ENCODE assay signal across 1 mouse cellular context in the genomic region with DNA sequence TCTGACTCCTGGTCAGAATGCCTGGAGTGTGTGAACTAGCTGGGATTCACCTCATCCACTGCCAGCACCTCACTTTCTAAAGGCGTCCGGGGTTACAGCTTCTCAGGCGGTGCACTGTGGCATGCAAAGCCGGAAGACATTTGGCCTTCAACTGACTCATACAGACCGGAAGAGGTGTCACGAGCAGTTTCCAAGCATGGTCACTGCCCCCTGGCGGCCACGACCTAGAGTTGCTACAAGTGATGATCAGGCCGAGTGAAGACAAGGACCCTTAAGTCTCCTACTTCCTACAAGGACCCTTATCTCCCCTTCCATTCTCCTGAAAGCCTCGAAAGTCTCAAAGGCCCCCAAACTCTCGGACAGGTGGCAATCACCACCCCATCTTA.
TF ChIP-seq lines count a peak whose summit lies in the region.

No protein-coding gene starts in this region.

TF ChIP-seq in MEL, 35 proteins besides CTCF, POLR2A, EP300 and RAD21 (continued from another document):
- TF ChIP-seq GATA1 (IDR thresholded peaks at IDR 0.05; ENCODE audit: low read depth, low read length): peak; percentile 52; the same call in 1 of the 2 replicates
- TF ChIP-seq POLR2AphosphoS2 (IDR thresholded peaks at IDR 0.05; ENCODE audit: low read length): no peak
- peak; percentile 83; the same call in 1 of the 2 replicates for TF ChIP-seq SIN3A (IDR thresholded peaks at IDR 0.05; ENCODE audit: low read length)
- no peak; the same call in 1 of the 2 replicates for TF ChIP-seq KAT2A (conservative IDR thresholded peaks at IDR 0.05; ENCODE audit: low read depth, low read length)
- peak; percentile 81 for TF ChIP-seq TBP (IDR thresholded peaks at IDR 0.05; ENCODE audit: low read depth, low read length)
- TF ChIP-seq POLR2AphosphoS5 (IDR thresholded peaks at IDR 0.05; ENCODE audit: borderline replicate concordance, low read depth, low read length): no peak
- no peak for TF ChIP-seq CHD2 (IDR thresholded peaks at IDR 0.05; ENCODE audit: low read length)
- no peak for TF ChIP-seq MYB (IDR thresholded peaks at IDR 0.05; ENCODE audit: low read depth, low read length)
- peak; percentile 73; the same call in 1 of the 2 replicates for TF ChIP-seq MAX (IDR thresholded peaks at IDR 0.05; ENCODE audit: low read length)
- TF ChIP-seq MYC (IDR thresholded peaks at IDR 0.05; ENCODE audit: low read depth, low read length): peak; percentile 94
- TF ChIP-seq BHLHE40 (IDR thresholded peaks at IDR 0.05; ENCODE audit: borderline replicate concordance, low read depth, low read length): peak; percentile 75; the same call in 1 of the 2 replicates
- TF ChIP-seq NELFE (IDR thresholded peaks at IDR 0.05; ENCODE audit: low read depth, low read length): peak; percentile 82
- TF ChIP-seq ZNF384 (IDR thresholded peaks at IDR 0.05; ENCODE audit: low read depth, low read length): no peak
- TF ChIP-seq JUND (IDR thresholded peaks at IDR 0.05; ENCODE audit: low read depth, low read length): no peak
- peak; percentile 95 for TF ChIP-seq ELF1 (IDR thresholded peaks at IDR 0.05; ENCODE audit: low read depth, low read length)
- TF ChIP-seq USF1 (IDR thresholded peaks at IDR 0.05; ENCODE audit: low read depth, low read length): peak; percentile 54; the same call in 1 of the 2 replicates
- peak; percentile 8; the same call in 1 of the 2 replicates for TF ChIP-seq MAZ (IDR thresholded peaks at IDR 0.05; ENCODE audit: low read depth, low read length)
- no peak for TF ChIP-seq E2F4 (IDR thresholded peaks at IDR 0.05; ENCODE audit: borderline replicate concordance, low read depth, low read length)
- TF ChIP-seq ZC3H11A (IDR thresholded peaks at IDR 0.05; ENCODE audit: low read depth, low read length): 0 out of 2 replicates have a peak, but pooled peaks have one; percentile 3
- no peak for TF ChIP-seq USF2 (IDR thresholded peaks at IDR 0.05; ENCODE audit: borderline replicate concordance in 1 of 2, insufficient read depth in 1 of 2, low read depth in 1 of 2, low read length in 2 of 2)
- TF ChIP-seq TCF12 (IDR thresholded peaks at IDR 0.05; ENCODE audit: low read depth, low read length): peak; percentile 55; the same call in 1 of the 2 replicates
- no peak for TF ChIP-seq UBTF (IDR thresholded peaks at IDR 0.05; ENCODE audit: borderline replicate concordance, insufficient read depth, low read depth, low read length)
- no peak for TF ChIP-seq GABPA (IDR thresholded peaks at IDR 0.05; ENCODE audit: low read depth, low read length)
